Mouse (Mus musculus): ENCODE data around the gene Cpa5. TPM values are rescaled to one million over a fixed set of nuclear protein-coding genes. Genes with fewer than 3 reads are reported as not detected.

The Cpa5 gene
- polyA plus RNA-seq, 1 experiment from 2014 or later: 0.13 TPM

GRCm38 (mm10) chr6:30675281-30675771 lies 64.5 kb downstream of the Cpa5 start:
- H3K4me1 ChIP-seq: peaks cover 46% of the 10 kb centered on the region
- no peaks in the 10 kb centered on the region for H3K9me3 ChIP-seq
- H3K36me3 ChIP-seq: no peaks in the 10 kb centered on the region
- H3K9ac ChIP-seq (replicated peaks): peak overlapping the region; percentile 51
- no peaks in the 10 kb centered on the region for H3K27me3 ChIP-seq
- 3% methylated on average over 11 of the region's 11 CpGs for WGBS
- peak overlapping the region; percentile 45 for H3K4me2 ChIP-seq (replicated peaks)
- peak; percentile 73 for ATAC-seq (replicated peaks)
- H3K4me3 ChIP-seq: 0 out of 2 replicates have a peak overlapping the region, but pooled peaks have one; percentile 15
- H3K27ac ChIP-seq (replicated peaks): peak overlapping the region; percentile 92

GRCm38 (mm10) chr6:30676506-30676905 lies 65.7 kb downstream of the Cpa5 start:
- 73% methylated on average over 6 of the region's 6 CpGs for WGBS

GRCm38 (mm10) chr6:30677591-30677990 lies 66.8 kb downstream of the Cpa5 start:
- Histone ChIP-seq H3K4me2 (replicated peaks) (no peak overlapping the region), H3K36me3 (no peaks in the 10 kb centered on the region), H3K9me3 (no peaks in the 10 kb centered on the region), H3K4me3 (no peak overlapping the region), H3K27ac (replicated peaks) (no peak overlapping the region; the same call in 1 of the 2 replicates), H3K9ac (replicated peaks) (no peak overlapping the region), H3K27me3 (no peaks in the 10 kb centered on the region), H3K4me1 (peaks cover 48% of the 10 kb centered on the region)
- no peak for ATAC-seq (replicated peaks)
- 69% methylated on average over 9 of the region's 9 CpGs for WGBS

More at GRCm38 (mm10) chr6:30676506-30676905, 65.7 kb downstream of the Cpa5 start:
- no peak overlapping the region for H3K4me3 ChIP-seq
- no peak for ATAC-seq (replicated peaks)
- no peak overlapping the region for H3K4me2 ChIP-seq (replicated peaks)
- H3K9ac ChIP-seq (replicated peaks): no peak overlapping the region
- no peaks in the 10 kb centered on the region for H3K9me3 ChIP-seq
- H3K27me3 ChIP-seq: no peaks in the 10 kb centered on the region
- peak overlapping the region; percentile 92; the same call in 1 of the 2 replicates for H3K27ac ChIP-seq (replicated peaks)
- peaks cover 46% of the 10 kb centered on the region for H3K4me1 ChIP-seq
- H3K36me3 ChIP-seq: no peaks in the 10 kb centered on the region

- no peak overlapping the region for H3K4me3 ChIP-seq
- peaks cover 49% of the 10 kb centered on the region for H3K4me1 ChIP-seq
- H3K27ac ChIP-seq (replicated peaks): peak overlapping the region; percentile 65
- H3K36me3 ChIP-seq: no peaks in the 10 kb centered on the region
- no peak overlapping the region for H3K4me2 ChIP-seq (replicated peaks)
- 31% methylated on average over 6 of the region's 6 CpGs for WGBS
- ATAC-seq (replicated peaks): peak; percentile 66
- no peaks in the 10 kb centered on the region for H3K27me3 ChIP-seq
- no peaks in the 10 kb centered on the region for H3K9me3 ChIP-seq
- H3K9ac ChIP-seq (replicated peaks): no peak overlapping the region
These were observed 67.7 kb downstream of the Cpa5 start for GRCm38 (mm10) chr6:30678482-30678881.

- peak overlapping the region; percentile 48 for H3K27ac ChIP-seq (replicated peaks)
These were observed 68.8 kb downstream of the Cpa5 start for GRCm38 (mm10) chr6:30679567-30679966.

GRCm38 (mm10) chr6:30680442-30680841 lies 69.6 kb downstream of the Cpa5 start:
- 89% methylated on average over 7 of the region's 7 CpGs for WGBS
- Histone ChIP-seq H3K4me1 (peaks cover 30% of the 10 kb centered on the region), H3K4me2 (replicated peaks) (no peak overlapping the region), H3K9ac (replicated peaks) (no peak overlapping the region), H3K4me3 (no peak overlapping the region), H3K27me3 (no peaks in the 10 kb centered on the region), H3K27ac (replicated peaks) (no peak overlapping the region), H3K36me3 (no peaks in the 10 kb centered on the region), H3K9me3 (no peaks in the 10 kb centered on the region)
- ATAC-seq (replicated peaks): no peak

More at GRCm38 (mm10) chr6:30679567-30679966, 68.8 kb downstream of the Cpa5 start:
- no peak overlapping the region for H3K4me2 ChIP-seq (replicated peaks)
- ATAC-seq (replicated peaks): no peak
- WGBS: 59% methylated on average over 5 of the region's 5 CpGs
- H3K4me1 ChIP-seq: peaks cover 38% of the 10 kb centered on the region
- no peak overlapping the region for H3K4me3 ChIP-seq
- H3K27me3 ChIP-seq: no peaks in the 10 kb centered on the region
- no peaks in the 10 kb centered on the region for H3K9me3 ChIP-seq
- H3K9ac ChIP-seq (replicated peaks): no peak overlapping the region
- no peaks in the 10 kb centered on the region for H3K36me3 ChIP-seq

Other genes starting within 250 kb of the Cpa5 start
- 71.3 and 74.2 TPM in 2 replicates for gene Zc3hc1, start 220.0 kb upstream of the Cpa5 start, polyA plus RNA-seq (2015; fragmentation: Nextera tagmentation; extraction: Ambion mirVana)
- 33.0 and 35.1 TPM in 2 replicates for gene Klhdc10, start 209.1 kb upstream of the Cpa5 start, polyA plus RNA-seq (2015; fragmentation: Nextera tagmentation; extraction: Ambion mirVana)
- 32.6 and 34.1 TPM in 2 replicates for gene Tmem209, start 101.2 kb upstream of the Cpa5 start, polyA plus RNA-seq (2015; fragmentation: Nextera tagmentation; extraction: Ambion mirVana)
- 0.14 TPM in 1 of 2 replicates, not detected in the other for gene Ssmem1, start 101.2 kb upstream of the Cpa5 start, polyA plus RNA-seq (2015; fragmentation: Nextera tagmentation; extraction: Ambion mirVana)
- gene Cpa2, start 69.4 kb upstream of the Cpa5 start, polyA plus RNA-seq (2015; fragmentation: Nextera tagmentation; extraction: Ambion mirVana): 4.7 and 5.3 TPM in 2 replicates
- gene Cpa4, start 42.6 kb upstream of the Cpa5 start, polyA plus RNA-seq (2015; fragmentation: Nextera tagmentation; extraction: Ambion mirVana): 1.9 and 2.0 TPM in 2 replicates
- 0.48 and 0.61 TPM in 2 replicates for gene Cpa1, start 28.2 kb downstream of the Cpa5 start, polyA plus RNA-seq (2015; fragmentation: Nextera tagmentation; extraction: Ambion mirVana)
- gene Cep41, start 82.7 kb downstream of the Cpa5 start, polyA plus RNA-seq (2015; fragmentation: Nextera tagmentation; extraction: Ambion mirVana): 14.9 and 17.3 TPM in 2 replicates
- 313 and 315 TPM in 2 replicates for gene Mest, start 112.5 kb downstream of the Cpa5 start, polyA plus RNA-seq (2015; fragmentation: Nextera tagmentation; extraction: Ambion mirVana)

All from forebrain, embryonic 15.5 days (tissue).